Mouse (Mus musculus): ENCODE data around the gene Cyp27b1.
A peak's percentile ranks its signal among the peaks of the same experiment; 100 is the strongest.

DNA sequence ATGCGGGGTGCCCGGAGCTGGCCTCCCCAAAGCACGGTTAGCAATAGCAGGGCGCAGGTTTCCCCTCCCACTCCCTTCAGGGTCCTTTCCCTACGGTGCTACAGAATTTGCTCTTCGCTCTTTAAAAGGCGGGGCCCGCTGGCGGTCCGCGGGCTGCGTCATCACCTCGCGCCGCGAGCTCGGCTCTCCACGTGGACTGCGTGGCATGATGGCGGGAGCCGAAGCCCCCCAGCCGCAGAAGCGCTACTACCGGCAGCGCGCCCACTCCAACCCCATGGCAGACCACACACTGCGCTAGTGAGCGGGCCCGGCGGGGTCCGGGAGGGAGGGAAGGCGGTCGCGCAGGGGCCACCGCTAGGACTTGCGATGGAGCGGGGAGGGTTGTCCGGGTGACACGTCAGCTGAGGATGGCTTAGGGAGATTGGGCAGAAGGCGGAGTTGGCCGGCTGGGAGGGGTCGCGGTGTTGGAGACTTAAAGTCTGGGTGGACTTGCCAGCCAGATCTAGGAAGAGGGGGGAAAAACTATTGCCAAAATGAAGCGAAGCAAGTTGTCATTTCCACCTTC, 6.2 kb upstream of the Cyp27b1 start:
- no peak for TF ChIP-seq USF1 (IDR thresholded peaks at IDR 0.05; ENCODE audit: low read depth)
- no peak for TF ChIP-seq CTCF (IDR thresholded peaks at IDR 0.05; ENCODE audit: control insufficient read depth, insufficient read depth, insufficient read length)
- no peak for TF ChIP-seq FOSL1 (IDR thresholded peaks at IDR 0.05; ENCODE audit: insufficient read depth, low read length, poor library complexity, severe bottlenecking)
- peak; percentile 98 for TF ChIP-seq MAX (IDR thresholded peaks at IDR 0.05)
